Mouse (Mus musculus) G1E (cell line): ENCODE data around the gene Nrxn3.

Experiments used
- CTCF ChIP-seq: IDR thresholded peaks from 2 replicates; pipeline ENCODE4 v1.5.1; 2012; ENCODE audit warnings: low read depth, low read length, inconsistent platforms, mixed read lengths
- GATA1 ChIP-seq: IDR thresholded peaks from 2 replicates; pipeline ENCODE4 v1.6.1; 2012; ENCODE audit warnings: borderline replicate concordance, low read length, inconsistent platforms, mixed read lengths
- POLR2AphosphoS5 ChIP-seq: IDR thresholded peaks from 2 replicates; pipeline ENCODE4 v1.6.1; 2012; ENCODE audit warnings: low read depth, low read length, inconsistent platforms; ENCODE audit not compliant: insufficient replicate concordance

- no peak for TF ChIP-seq CTCF
- TF ChIP-seq POLR2AphosphoS5: no peak
- TF ChIP-seq GATA1: no peak
These were observed 1108.6 kb downstream of the Nrxn3 start for GRCm38 (mm10) chr12:89831300-89831699.
